Mouse (Mus musculus) sigmoid colon, adult 10 weeks (tissue): ENCODE measurements around the gene Stab2. TPM values are rescaled to one million over a fixed set of nuclear protein-coding genes. Genes with fewer than 3 reads are reported as not detected.

ENCODE experiments used
- polyA plus RNA-seq: library from polyadenylated mRNA; stranded (reverse); fragments of 350-450 nt; fragmentation: Illumina TruSeq; extraction: RNeasy Lipid Tissue Mini Kit (QIAGEN cat#74804); gene quantifications from one replicate; pipeline ENCODE4 v1.2.3, GENCODE M21; 2014; ENCODE audit warnings: low read depth, low replicate concordance

The Stab2 gene
- 0.25 TPM for polyA plus RNA-seq

DNA sequence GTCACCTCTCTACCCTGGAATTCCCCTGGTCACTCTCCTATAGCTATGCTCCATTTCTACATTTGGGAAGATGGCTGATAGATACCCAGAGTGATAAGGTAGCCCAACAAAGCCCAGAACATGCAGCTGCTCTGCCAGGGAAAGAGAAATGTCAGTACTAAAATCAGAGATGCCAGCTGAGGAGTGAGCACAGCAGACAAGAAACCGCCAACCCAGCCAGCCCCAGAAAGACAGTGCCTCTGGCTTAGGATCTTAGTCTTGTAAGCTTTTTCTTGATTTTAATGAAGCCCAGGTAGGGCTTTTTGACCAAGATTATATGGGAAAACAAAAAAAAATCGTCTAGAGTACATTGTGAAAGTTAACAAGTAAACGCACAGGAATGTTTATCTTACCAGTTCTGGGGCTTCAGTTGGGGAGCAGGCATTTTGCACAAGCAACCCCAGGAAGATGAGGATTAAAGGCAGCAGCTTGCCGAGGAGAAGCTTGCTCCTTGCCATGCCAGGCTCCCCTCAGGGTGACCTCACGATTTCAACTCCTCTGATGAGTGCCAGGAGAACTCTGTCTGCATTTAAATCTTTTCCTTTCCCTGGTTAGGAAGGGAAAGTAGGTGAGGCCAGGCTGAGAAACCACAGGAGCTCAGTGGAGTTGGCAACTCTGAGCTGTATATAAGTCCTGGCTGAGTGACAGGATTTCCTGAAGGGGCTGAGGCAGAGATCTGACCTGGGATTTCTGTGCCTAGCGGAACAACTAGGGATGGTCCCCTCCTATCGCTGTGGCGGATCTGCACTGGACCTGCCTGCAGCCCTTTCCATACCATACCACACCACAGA lies at the start of gene Stab2:
TSS of gene Stab2 (minus strand) at position 641 of the 830 bp plus-strand sequence.

Other genes with a start within 250 kb of the Stab2 start
- gene Gm49358, start 244.1 kb downstream of the Stab2 start, polyA plus RNA-seq: 3.0 TPM
- gene Nt5dc3, start 229.0 kb downstream of the Stab2 start, polyA plus RNA-seq: 4.3 TPM
- gene 1700113H08Rik, start 50.0 kb upstream of the Stab2 start, polyA plus RNA-seq: not detected